Mouse (Mus musculus) lung, embryonic 15.5 days (tissue): ENCODE measurements around the gene Iqsec1. TPM values are rescaled to one million over a fixed set of nuclear protein-coding genes. Genes with fewer than 3 reads are reported as not detected.

ENCODE experiments used
- ATAC-seq: fragments of 200-750 bp; cut with Nextera tagmentation; 2 replicates; pipeline ENCODE4 v1.8.0; 2017; ENCODE audit warnings: moderate number of reproducible peaks, borderline replicate concordance; ENCODE audit not compliant: low FRiP score, low TSS enrichment; ENCODE audit errors: extremely low read depth
- H3K27ac ChIP-seq: fragments of 300-500 bp; sonication (generic); 2 replicates; pipeline ENCODE4 v1.5.1; 2015; ENCODE audit warnings: moderate library complexity, mild to moderate bottlenecking, inconsistent platforms
- H3K27me3 ChIP-seq: fragments of 300-500 bp; sonication (generic); 2 replicates; pipeline ENCODE4 v1.6.1; 2015; ENCODE audit warnings: inconsistent platforms
- H3K36me3 ChIP-seq: fragments of 300-500 bp; sonication (generic); 2 replicates; pipeline ENCODE4 v1.6.1; 2015; ENCODE audit warnings: inconsistent platforms
- H3K4me1 ChIP-seq: fragments of 300-500 bp; sonication (generic); 2 replicates; pipeline ENCODE4 v1.6.1; 2015; ENCODE audit warnings: inconsistent platforms
- H3K4me2 ChIP-seq: fragments of 300-500 bp; sonication (generic); 2 replicates; pipeline ENCODE4 v1.6.1; 2015; ENCODE audit warnings: inconsistent platforms, mild to moderate bottlenecking, moderate library complexity
- H3K4me3 ChIP-seq: fragments of 300-500 bp; sonication (generic); 2 replicates; pipeline ENCODE4 v1.5.1; 2015; ENCODE audit warnings: mild to moderate bottlenecking, inconsistent platforms
- H3K9ac ChIP-seq: fragments of 300-500 bp; sonication (generic); 2 replicates; pipeline ENCODE4 v1.6.1; 2015; ENCODE audit warnings: inconsistent platforms
- H3K9me3 ChIP-seq: fragments of 300-500 bp; sonication (generic); 2 replicates; pipeline ENCODE4 v1.6.1; 2016; ENCODE audit warnings: inconsistent platforms
- WGBS: fragments of 180-500 bp; shearing (Covaris S2); methylation state at CpG from one replicate; pipeline ENCODE4 v1.1.7; 2015; 5-methylcytosine and 5-hydroxymethylcytosine counted together
- polyA plus RNA-seq: library from polyadenylated mRNA; unstranded; fragments of >200 nt; fragmentation: Nextera tagmentation; extraction: Ambion mirVana; gene quantifications from 2 replicates; pipeline ENCODE4 v1.2.1, GENCODE M21; 2015

Iqsec1 gene
- polyA plus RNA-seq, 1 experiment from 2014 or later = 12.3 TPM

GRCm38 (mm10) chr6:90756561-90756960 lies 231.9 kb downstream of the Iqsec1 start:
- Histone ChIP-seq H3K27me3 (no peaks in the 10 kb centered on the region), H3K4me1 (peaks cover 4% of the 10 kb centered on the region; the same call in 1 of the 2 replicates), H3K36me3 (no peaks in the 10 kb centered on the region), H3K4me3 (no peak overlapping the region), H3K27ac (no peak overlapping the region), H3K4me2 (no peak overlapping the region), H3K9ac (no peak overlapping the region), H3K9me3 (no peaks in the 10 kb centered on the region)
- ATAC-seq = no peak
- 69% methylated on average over 5 of the region's 5 CpGs for WGBS

- H3K9me3 ChIP-seq = no peaks in the 10 kb centered on the region
- H3K27me3 ChIP-seq = no peaks in the 10 kb centered on the region
- no peak overlapping the region for H3K9ac ChIP-seq
- no peak overlapping the region for H3K4me3 ChIP-seq
- 82% methylated on average over 6 of the region's 6 CpGs for WGBS
- no peak overlapping the region for H3K4me2 ChIP-seq
- ATAC-seq = no peak
- H3K4me1 ChIP-seq = 0 out of 2 replicates have a peak, but pooled peaks cover 7% of the 10 kb centered on the region
- H3K27ac ChIP-seq = no peak overlapping the region
- H3K36me3 ChIP-seq = no peaks in the 10 kb centered on the region
Measured at GRCm38 (mm10) chr6:90755613-90755941, 232.9 kb downstream of the Iqsec1 start.

DNA sequence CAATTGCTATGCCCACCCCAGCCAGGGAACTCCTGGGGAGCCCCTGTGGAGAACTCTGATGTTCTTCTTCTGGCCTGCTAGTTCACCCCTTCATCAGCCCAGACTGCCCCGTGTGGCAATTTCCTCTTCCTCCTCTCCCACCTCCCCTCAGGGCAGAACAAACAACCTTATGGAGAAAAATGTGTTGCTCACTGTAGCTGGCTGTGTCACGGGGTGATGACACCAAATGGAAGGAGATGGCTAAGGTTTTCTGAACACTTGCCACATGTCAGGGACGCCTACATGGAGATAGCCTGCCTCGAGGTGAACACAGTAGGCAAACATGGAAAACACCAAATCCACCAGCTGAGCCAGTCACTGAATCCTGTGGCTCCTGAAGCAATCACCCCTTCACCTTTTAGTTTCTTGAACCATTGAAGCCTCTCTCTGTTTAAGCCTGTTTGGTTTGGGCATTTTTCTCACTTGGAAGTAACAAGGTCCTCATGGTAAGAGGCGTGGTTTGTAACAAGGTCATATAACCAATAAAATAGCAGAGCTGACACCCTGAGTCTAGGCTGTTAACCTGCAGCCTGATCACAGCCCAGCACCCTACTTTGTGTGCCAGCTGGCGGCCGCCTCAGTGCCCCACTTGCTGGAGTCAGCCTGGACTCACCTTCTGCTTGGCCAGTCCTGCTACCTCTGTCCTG lies 233.4 kb downstream of the Iqsec1 start:
- H3K9ac ChIP-seq = no peak overlapping the region
- no peak overlapping the region for H3K4me2 ChIP-seq
- ATAC-seq = no peak
- H3K27ac ChIP-seq = no peak overlapping the region
- no peaks in the 10 kb centered on the region for H3K9me3 ChIP-seq
- no peak overlapping the region for H3K4me3 ChIP-seq
- H3K27me3 ChIP-seq = no peaks in the 10 kb centered on the region
- WGBS = 57% methylated on average over 7 of the region's 7 CpGs
- H3K36me3 ChIP-seq = no peaks in the 10 kb centered on the region
- 0 out of 2 replicates have a peak, but pooled peaks cover 7% of the 10 kb centered on the region for H3K4me1 ChIP-seq

- Histone ChIP-seq H3K9me3 (no peaks in the 10 kb centered on the region), H3K4me2 (no peak overlapping the region), H3K4me3 (no peak overlapping the region), H3K4me1 (0 out of 2 replicates have a peak, but pooled peaks cover 7% of the 10 kb centered on the region), H3K27me3 (no peaks in the 10 kb centered on the region), H3K9ac (no peak overlapping the region), H3K27ac (no peak overlapping the region), H3K36me3 (no peaks in the 10 kb centered on the region)
- ATAC-seq = no peak
- 88% methylated on average over 2 of the region's 2 CpGs for whole genome bisulfite sequencing
Measured at GRCm38 (mm10) chr6:90754093-90754492, 234.4 kb downstream of the Iqsec1 start.

DNA sequence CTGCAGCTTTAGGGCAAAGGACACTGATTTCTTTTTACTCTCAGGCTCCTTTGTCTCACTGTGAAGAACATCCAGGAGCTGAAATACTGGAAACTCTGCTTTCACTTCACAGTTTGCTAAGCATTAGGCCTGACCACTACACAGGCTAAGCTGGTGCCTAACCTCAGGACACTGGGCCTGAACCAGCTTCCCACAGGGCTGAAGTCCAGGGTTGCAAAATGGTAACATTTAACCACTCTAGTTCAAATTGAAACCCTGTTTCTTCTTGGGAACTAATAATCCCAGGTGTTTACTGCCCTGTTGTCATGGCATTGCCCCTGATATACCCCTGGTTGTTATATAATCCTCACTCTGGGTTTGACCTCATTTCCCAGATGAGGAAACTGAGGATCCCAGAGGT lies 234.8 kb downstream of the Iqsec1 start:
- ATAC-seq = no peak
- Histone ChIP-seq H3K27me3 (no peaks in the 10 kb centered on the region), H3K27ac (no peak overlapping the region), H3K9me3 (no peaks in the 10 kb centered on the region), H3K4me2 (no peak overlapping the region), H3K4me1 (0 out of 2 replicates have a peak, but pooled peaks cover 7% of the 10 kb centered on the region), H3K36me3 (no peaks in the 10 kb centered on the region), H3K9ac (no peak overlapping the region), H3K4me3 (no peak overlapping the region)

GRCm38 (mm10) chr6:90751624-90752023 lies 236.9 kb downstream of the Iqsec1 start:
- Histone ChIP-seq H3K9ac (no peak overlapping the region), H3K27ac (no peak overlapping the region), H3K27me3 (no peaks in the 10 kb centered on the region), H3K4me1 (0 out of 2 replicates have a peak, but pooled peaks cover 7% of the 10 kb centered on the region), H3K9me3 (no peaks in the 10 kb centered on the region), H3K36me3 (no peaks in the 10 kb centered on the region), H3K4me3 (no peak overlapping the region), H3K4me2 (no peak overlapping the region)
- no peak for ATAC-seq
- WGBS = 69% methylated on average over 3 of the region's 3 CpGs

DNA sequence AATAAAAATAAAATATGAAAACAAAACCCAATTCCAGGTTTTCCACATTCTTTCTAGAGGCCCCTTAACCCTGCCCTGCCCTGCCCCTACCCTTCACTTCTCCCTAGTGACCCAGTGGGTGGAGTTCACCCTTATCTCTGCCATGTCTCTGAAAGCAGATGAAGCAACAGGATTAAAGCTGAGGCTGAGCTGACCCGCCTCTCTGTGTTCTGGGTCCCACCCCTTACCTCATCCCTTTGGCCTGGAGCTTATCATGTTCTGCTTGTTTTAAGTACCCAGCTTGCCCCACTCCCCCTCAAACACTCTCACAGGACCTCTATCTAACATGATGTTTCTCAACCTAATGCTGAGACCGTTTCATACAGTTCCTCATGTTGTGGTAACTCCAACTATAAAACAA lies 238.4 kb downstream of the Iqsec1 start:
- ATAC-seq = no peak
- 22% methylated on average over 2 of the region's 2 CpGs for WGBS
- H3K9ac ChIP-seq = no peak overlapping the region
- H3K27me3 ChIP-seq = no peaks in the 10 kb centered on the region
- peaks cover 14% of the 10 kb centered on the region; the same call in 1 of the 2 replicates for H3K4me1 ChIP-seq
- H3K27ac ChIP-seq = no peak overlapping the region
- no peak overlapping the region for H3K4me3 ChIP-seq
- no peaks in the 10 kb centered on the region for H3K36me3 ChIP-seq
- no peaks in the 10 kb centered on the region for H3K9me3 ChIP-seq
- H3K4me2 ChIP-seq = no peak overlapping the region

GRCm38 (mm10) chr6:90749414-90749937 lies 239.0 kb downstream of the Iqsec1 start:
- H3K36me3 ChIP-seq = no peaks in the 10 kb centered on the region
- no peak for ATAC-seq
- H3K4me3 ChIP-seq = no peak overlapping the region
- no peaks in the 10 kb centered on the region for H3K9me3 ChIP-seq
- 77% methylated on average over 4 of the region's 4 CpGs for WGBS
- peaks cover 14% of the 10 kb centered on the region; the same call in 1 of the 2 replicates for H3K4me1 ChIP-seq
- no peaks in the 10 kb centered on the region for H3K27me3 ChIP-seq
- H3K9ac ChIP-seq = no peak overlapping the region
- no peak overlapping the region for H3K27ac ChIP-seq
- H3K4me2 ChIP-seq = no peak overlapping the region

GRCm38 (mm10) chr6:90748976-90749375 lies 239.5 kb downstream of the Iqsec1 start:
- no peak overlapping the region for H3K4me2 ChIP-seq
- no peak overlapping the region for H3K4me3 ChIP-seq
- ATAC-seq = no peak
- H3K36me3 ChIP-seq = no peaks in the 10 kb centered on the region
- H3K27ac ChIP-seq = no peak overlapping the region
- no peak overlapping the region for H3K9ac ChIP-seq
- H3K4me1 ChIP-seq = peaks cover 14% of the 10 kb centered on the region; the same call in 1 of the 2 replicates
- H3K9me3 ChIP-seq = no peaks in the 10 kb centered on the region
- H3K27me3 ChIP-seq = no peaks in the 10 kb centered on the region

GRCm38 (mm10) chr6:90746331-90746864 lies 242.1 kb downstream of the Iqsec1 start:
- no peaks in the 10 kb centered on the region for H3K9me3 ChIP-seq
- peak; percentile 48; the same call in 1 of the 2 replicates for ATAC-seq
- H3K27me3 ChIP-seq = no peaks in the 10 kb centered on the region
- no peak overlapping the region for H3K9ac ChIP-seq
- H3K4me2 ChIP-seq = no peak overlapping the region
- no peaks in the 10 kb centered on the region for H3K36me3 ChIP-seq
- WGBS = 34% methylated on average over 3 of the region's 3 CpGs
- H3K4me3 ChIP-seq = no peak overlapping the region
- peaks cover 10% of the 10 kb centered on the region; the same call in 1 of the 2 replicates for H3K4me1 ChIP-seq
- H3K27ac ChIP-seq = no peak overlapping the region

DNA sequence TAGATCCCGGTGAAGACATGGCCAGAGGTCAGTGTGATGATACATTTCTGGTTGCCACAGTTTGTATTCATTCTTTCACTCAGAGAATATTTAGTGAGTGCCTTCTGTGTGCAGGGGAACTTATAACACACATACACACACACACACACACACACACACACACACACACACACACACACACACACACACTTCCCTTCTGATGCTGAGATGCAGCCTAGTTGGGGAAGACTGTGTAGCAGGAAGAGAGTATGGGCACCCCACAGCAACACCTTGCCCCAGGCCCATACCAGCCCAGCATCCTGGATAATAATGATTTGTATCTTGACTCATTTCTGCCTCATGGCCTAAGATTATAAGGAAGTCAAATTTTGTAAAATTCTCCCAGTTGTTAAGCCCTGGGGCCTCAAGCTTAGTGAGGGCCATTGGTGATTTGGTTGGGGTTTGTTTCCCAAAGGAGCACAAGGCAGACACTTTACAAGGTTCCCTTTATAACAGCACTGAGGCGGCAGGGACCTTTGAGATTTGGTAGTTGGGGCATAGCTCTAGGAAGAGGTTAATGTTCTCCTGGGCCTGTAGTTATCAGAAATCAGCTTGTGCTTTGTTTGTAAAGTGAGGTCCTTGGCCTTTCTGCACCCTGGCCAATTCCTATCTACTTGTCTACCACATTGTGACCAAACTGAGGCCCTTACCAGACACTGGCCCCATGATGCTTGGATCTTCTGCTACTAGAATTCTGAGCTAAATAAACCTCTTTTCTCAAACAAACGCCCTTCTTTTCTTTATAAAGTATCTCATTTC lies 242.9 kb downstream of the Iqsec1 start:
- no peaks in the 10 kb centered on the region for H3K36me3 ChIP-seq
- no peak overlapping the region for H3K4me3 ChIP-seq
- no peak overlapping the region for H3K27ac ChIP-seq
- H3K9me3 ChIP-seq = no peaks in the 10 kb centered on the region
- H3K27me3 ChIP-seq = no peaks in the 10 kb centered on the region
- WGBS = 56% methylated on average over 3 of the region's 3 CpGs
- ATAC-seq = no peak
- no peak overlapping the region for H3K9ac ChIP-seq
- H3K4me1 ChIP-seq = peaks cover 7% of the 10 kb centered on the region; the same call in 1 of the 2 replicates
- H3K4me2 ChIP-seq = no peak overlapping the region

DNA sequence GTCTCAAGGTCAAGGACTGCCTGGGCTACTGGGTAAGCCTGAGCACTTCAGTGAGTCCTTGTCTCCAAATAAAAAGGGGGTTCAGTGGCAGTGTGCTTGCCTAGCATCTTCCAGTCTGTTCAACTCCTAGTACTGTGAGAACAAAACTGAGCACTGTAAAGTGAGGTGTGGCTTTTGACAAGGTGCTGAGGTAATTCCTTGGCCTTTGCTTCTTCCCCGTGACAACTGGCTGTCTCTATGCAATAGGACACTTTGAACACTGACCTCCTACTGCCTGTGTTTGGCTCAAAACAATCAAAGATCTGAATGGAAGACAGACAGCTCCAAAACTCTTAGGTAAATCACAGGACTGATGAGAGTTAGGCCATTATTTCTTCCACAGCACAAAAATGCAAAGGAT lies 246.0 kb downstream of the Iqsec1 start:
- H3K4me2 ChIP-seq = no peak overlapping the region
- no peak overlapping the region for H3K9ac ChIP-seq
- H3K27me3 ChIP-seq = no peaks in the 10 kb centered on the region
- H3K27ac ChIP-seq = no peak overlapping the region
- H3K9me3 ChIP-seq = no peaks in the 10 kb centered on the region
- no peak for ATAC-seq
- H3K4me1 ChIP-seq = peaks cover 7% of the 10 kb centered on the region; the same call in 1 of the 2 replicates
- H3K36me3 ChIP-seq = no peaks in the 10 kb centered on the region
- H3K4me3 ChIP-seq = no peak overlapping the region
- WGBS = 52% methylated on average over 1 of the region's 1 CpGs
